Mouse (Mus musculus): ENCODE results near the gene Scrg1. TPM values are rescaled to one million over a fixed set of nuclear protein-coding genes. Genes with fewer than 3 reads are reported as not detected.
"Not testable (repeated sequence)": the region's sequence is repeated elsewhere in the genome, so short reads cannot be mapped to it uniquely, and the experiment has no call there.

The Scrg1 gene
- polyA plus RNA-seq, 1 experiment from 2014 or later, result 2.9 TPM

DNA sequence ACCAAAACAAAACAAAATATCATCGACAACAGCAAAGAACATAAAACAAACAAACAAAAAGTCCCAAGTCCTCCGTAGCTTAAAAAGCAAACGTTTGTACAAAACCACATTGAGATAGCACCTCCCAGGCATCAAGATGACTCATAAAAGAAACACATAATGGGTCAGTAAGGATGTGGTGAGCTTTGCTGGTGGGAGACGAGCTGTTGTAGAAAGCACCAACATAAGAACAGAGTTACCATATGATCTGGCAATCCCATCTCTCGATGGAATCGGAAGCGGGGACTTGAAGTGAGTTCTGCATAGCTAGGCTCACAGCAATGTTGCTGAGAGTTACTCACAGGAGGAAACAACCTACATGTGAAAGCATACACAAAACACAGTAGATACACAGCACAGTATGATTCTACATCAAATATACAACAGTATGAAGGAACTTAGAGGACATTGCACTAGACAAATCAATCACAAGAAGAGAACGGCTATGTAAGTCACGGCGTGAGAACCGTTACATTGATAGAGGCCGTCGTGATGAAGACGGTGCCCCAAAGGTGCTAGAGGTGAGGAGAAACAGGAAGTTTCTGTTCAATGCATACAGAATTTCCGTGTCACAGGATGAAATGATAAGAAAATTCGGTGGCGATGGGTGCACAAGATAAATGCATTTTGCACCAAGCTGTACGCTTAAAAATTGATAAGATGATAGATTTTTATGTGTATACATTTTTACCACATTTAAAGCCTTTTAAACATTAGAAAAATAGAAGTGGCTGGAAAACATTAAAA is 27.9 kb upstream of the Scrg1 start:
- H3K36me3 ChIP-seq (replicated peaks; ENCODE audit: control insufficient read depth, insufficient read depth, low read depth, low read length), result no peaks in the 10 kb centered on the region
- no peak overlapping the region for H3K4me3 ChIP-seq (ENCODE audit: low read depth, low read length)
- H3K4me2 ChIP-seq (ENCODE audit: low read depth, low read length), result no peak overlapping the region
- 69% methylated on average over 18 of the region's 18 CpGs for WGBS
- ATAC-seq (replicated peaks; ENCODE audit: insufficient number of reproducible peaks, low FRiP score, low TSS enrichment, low read depth) (no peak), DNase-seq (ENCODE audit: low spot score) (no peak)
- H3K27me3 ChIP-seq (ENCODE audit: control insufficient read depth, insufficient read depth, low read length), result no peaks in the 10 kb centered on the region
- no peak overlapping the region for H3K27ac ChIP-seq (replicated peaks; ENCODE audit: low read depth, low read length)
- H3K9me3 ChIP-seq (replicated peaks; ENCODE audit: control insufficient read depth, low read length), result no peaks in the 10 kb centered on the region
- no peak overlapping the region for H3K9ac ChIP-seq (replicated peaks; ENCODE audit: low read length)
- no peaks in the 10 kb centered on the region for H3K4me1 ChIP-seq (ENCODE audit: control insufficient read depth, insufficient read depth, low read length)

DNA sequence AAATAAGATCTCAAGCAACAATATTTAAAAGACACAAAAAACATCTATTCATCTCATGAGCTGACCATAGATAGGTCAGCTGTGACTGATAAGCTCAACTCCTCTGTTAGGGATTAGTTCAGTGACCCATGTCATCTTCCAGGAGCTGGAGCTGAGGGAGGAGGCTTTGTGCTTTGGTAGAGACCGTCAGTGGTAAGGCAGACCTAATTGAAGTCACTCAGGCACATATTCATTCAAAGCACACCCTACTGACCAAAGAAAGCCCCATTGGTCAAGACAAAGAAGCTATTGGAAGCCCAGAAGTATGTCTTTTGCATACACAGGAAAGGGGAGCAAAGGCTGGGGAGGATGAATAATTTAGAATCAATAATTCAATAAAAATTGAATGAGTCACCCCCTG is 27.2 kb upstream of the Scrg1 start:
- Histone ChIP-seq H3K27ac (replicated peaks; ENCODE audit: low read depth, low read length) (no peak overlapping the region), H3K9me3 (replicated peaks; ENCODE audit: control insufficient read depth, low read length) (no peaks in the 10 kb centered on the region), H3K27me3 (ENCODE audit: control insufficient read depth, insufficient read depth, low read length) (no peaks in the 10 kb centered on the region), H3K4me1 (ENCODE audit: control insufficient read depth, insufficient read depth, low read length) (no peaks in the 10 kb centered on the region), H3K36me3 (replicated peaks; ENCODE audit: control insufficient read depth, insufficient read depth, low read depth, low read length) (no peaks in the 10 kb centered on the region), H3K4me2 (ENCODE audit: low read depth, low read length) (no peak overlapping the region), H3K9ac (replicated peaks; ENCODE audit: low read length) (no peak overlapping the region), H3K4me3 (ENCODE audit: low read depth, low read length) (no peak overlapping the region)
- DNase-seq (ENCODE audit: low spot score), result no peak
- 6% methylated on average over 1 of the region's 1 CpGs for WGBS
- no peak for ATAC-seq (replicated peaks; ENCODE audit: insufficient number of reproducible peaks, low FRiP score, low TSS enrichment, low read depth)

DNA sequence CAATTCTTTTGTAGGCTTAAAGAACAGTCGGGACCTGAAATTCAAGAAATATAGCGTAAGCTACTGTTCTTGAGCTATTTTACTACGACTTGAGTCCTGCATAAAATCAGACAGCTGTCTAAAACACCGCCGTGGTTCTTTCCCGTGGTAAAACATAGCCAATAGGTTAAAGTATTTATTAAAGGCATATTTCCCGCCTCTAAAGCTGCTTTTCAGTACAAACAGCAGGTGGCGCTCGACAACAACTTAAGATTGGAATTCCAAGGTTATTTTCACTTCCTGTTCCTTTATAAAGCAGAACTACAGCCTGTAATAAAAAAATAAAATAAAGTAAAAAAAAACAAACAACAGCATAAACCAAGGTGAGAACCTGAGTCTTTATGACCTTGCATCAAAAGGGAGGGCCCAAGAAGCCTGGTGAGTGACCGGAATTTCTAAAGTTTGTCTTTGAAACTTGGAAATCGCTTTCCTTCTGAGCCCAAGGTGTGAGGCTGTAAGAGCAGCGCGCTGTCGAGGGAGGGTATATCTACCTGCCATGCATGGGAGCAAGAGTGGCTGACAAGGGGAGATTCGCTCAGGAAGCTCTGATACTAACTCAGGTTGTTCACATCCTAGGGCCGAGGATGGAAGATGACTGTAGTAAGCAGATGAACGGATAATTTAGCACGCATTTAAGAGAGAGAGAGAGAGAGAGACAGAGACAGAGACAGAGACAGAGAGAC is 26.4 kb upstream of the Scrg1 start:
- no peak overlapping the region for H3K4me3 ChIP-seq (ENCODE audit: low read depth, low read length)
- H3K36me3 ChIP-seq (replicated peaks; ENCODE audit: control insufficient read depth, insufficient read depth, low read depth, low read length), result no peaks in the 10 kb centered on the region
- H3K27ac ChIP-seq (replicated peaks; ENCODE audit: low read depth, low read length), result no peak overlapping the region
- no peaks in the 10 kb centered on the region for H3K27me3 ChIP-seq (ENCODE audit: control insufficient read depth, insufficient read depth, low read length)
- H3K9ac ChIP-seq (replicated peaks; ENCODE audit: low read length), result no peak overlapping the region
- no peak for ATAC-seq (replicated peaks; ENCODE audit: insufficient number of reproducible peaks, low FRiP score, low TSS enrichment, low read depth)
- no peaks in the 10 kb centered on the region for H3K9me3 ChIP-seq (replicated peaks; ENCODE audit: control insufficient read depth, low read length)
- peak; percentile 90 for DNase-seq (ENCODE audit: low spot score)
- H3K4me1 ChIP-seq (ENCODE audit: control insufficient read depth, insufficient read depth, low read length), result no peaks in the 10 kb centered on the region
- H3K4me2 ChIP-seq (ENCODE audit: low read depth, low read length), result no peak overlapping the region
- 38% methylated on average over 18 of the region's 18 CpGs for WGBS

DNA sequence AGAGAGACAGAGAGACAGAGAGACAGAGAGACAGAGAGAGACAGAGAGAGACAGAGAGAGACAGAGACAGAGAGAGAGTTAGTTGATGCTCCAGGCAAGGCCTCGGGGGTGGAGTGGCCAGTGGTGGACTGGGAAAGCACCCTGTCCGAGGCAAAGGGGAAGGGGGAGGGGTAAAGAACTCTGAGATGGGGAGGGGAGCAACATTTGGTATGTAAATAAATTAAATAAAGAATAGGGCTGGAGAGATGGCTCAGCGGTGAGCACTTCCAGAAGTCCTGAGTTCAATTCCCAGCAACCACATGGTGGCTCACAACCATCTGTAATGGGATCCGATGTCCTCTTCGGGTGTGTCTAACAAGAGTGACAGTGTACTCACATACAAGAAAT is 25.8 kb upstream of the Scrg1 start:
- not testable (repeated sequence) for H3K4me1 ChIP-seq (ENCODE audit: control insufficient read depth, insufficient read depth, low read length); H3K36me3 ChIP-seq (replicated peaks; ENCODE audit: control insufficient read depth, insufficient read depth, low read depth, low read length); H3K27ac ChIP-seq (replicated peaks; ENCODE audit: low read depth, low read length); H3K9ac ChIP-seq (replicated peaks; ENCODE audit: low read length); ATAC-seq (replicated peaks; ENCODE audit: insufficient number of reproducible peaks, low FRiP score, low TSS enrichment, low read depth); H3K4me3 ChIP-seq (ENCODE audit: low read depth, low read length); H3K9me3 ChIP-seq (replicated peaks; ENCODE audit: control insufficient read depth, low read length); DNase-seq (ENCODE audit: low spot score); H3K27me3 ChIP-seq (ENCODE audit: control insufficient read depth, insufficient read depth, low read length); H3K4me2 ChIP-seq (ENCODE audit: low read depth, low read length)
- 69% methylated on average over 5 of the region's 5 CpGs for WGBS

DNA sequence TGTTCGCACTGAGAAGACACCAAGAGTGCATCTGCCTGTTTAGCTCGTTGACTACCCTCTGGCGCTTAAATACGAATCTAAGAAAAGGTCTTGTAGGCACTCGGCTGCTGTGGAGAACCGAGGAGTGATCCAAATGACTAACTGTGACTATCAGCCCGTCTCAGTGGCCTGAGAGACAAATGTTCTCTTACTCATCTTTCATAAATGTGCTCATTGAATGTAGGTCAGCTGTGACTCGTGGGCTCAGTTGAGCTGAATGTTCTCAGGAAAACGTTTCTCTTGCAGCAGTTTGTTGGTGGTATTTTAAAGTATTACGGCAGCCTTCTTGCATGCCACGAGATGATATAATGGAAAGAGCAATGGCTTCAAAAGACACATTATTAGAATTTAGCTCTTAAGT is 24.8 kb upstream of the Scrg1 start:
- no peak overlapping the region for H3K4me3 ChIP-seq (ENCODE audit: low read depth, low read length)
- WGBS, result 88% methylated on average over 11 of the region's 11 CpGs
- H3K9me3 ChIP-seq (replicated peaks; ENCODE audit: control insufficient read depth, low read length), result no peaks in the 10 kb centered on the region
- DNase-seq (ENCODE audit: low spot score) (no peak), ATAC-seq (replicated peaks; ENCODE audit: insufficient number of reproducible peaks, low FRiP score, low TSS enrichment, low read depth) (no peak)
- no peak overlapping the region for H3K9ac ChIP-seq (replicated peaks; ENCODE audit: low read length)
- H3K4me2 ChIP-seq (ENCODE audit: low read depth, low read length), result no peak overlapping the region
- H3K27ac ChIP-seq (replicated peaks; ENCODE audit: low read depth, low read length), result no peak overlapping the region
- H3K4me1 ChIP-seq (ENCODE audit: control insufficient read depth, insufficient read depth, low read length), result no peaks in the 10 kb centered on the region
- no peaks in the 10 kb centered on the region for H3K36me3 ChIP-seq (replicated peaks; ENCODE audit: control insufficient read depth, insufficient read depth, low read depth, low read length)
- no peaks in the 10 kb centered on the region for H3K27me3 ChIP-seq (ENCODE audit: control insufficient read depth, insufficient read depth, low read length)

DNA sequence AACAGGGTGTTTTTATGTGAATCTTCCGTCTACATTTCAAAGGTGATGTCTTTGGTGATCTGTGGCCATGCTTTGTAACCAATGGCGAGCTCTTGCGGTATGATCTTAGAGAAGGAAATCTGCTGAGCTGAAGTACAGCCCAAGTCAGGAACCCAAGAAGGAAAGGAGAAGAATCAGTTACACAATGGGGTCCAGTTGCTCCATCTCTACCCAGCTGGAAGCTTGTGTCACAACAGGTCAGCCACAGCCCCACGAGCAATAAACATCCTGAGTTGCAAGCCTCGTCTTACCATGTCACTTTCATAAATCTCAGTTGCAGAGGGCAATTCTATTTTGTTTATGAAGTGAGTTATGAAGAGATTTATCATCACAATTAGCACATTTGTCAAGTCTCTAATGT is 22.9 kb upstream of the Scrg1 start:
- no peaks in the 10 kb centered on the region for H3K36me3 ChIP-seq (replicated peaks; ENCODE audit: control insufficient read depth, insufficient read depth, low read depth, low read length)
- no peak overlapping the region for H3K27ac ChIP-seq (replicated peaks; ENCODE audit: low read depth, low read length)
- H3K9me3 ChIP-seq (replicated peaks; ENCODE audit: control insufficient read depth, low read length), result no peaks in the 10 kb centered on the region
- ATAC-seq (replicated peaks; ENCODE audit: insufficient number of reproducible peaks, low FRiP score, low TSS enrichment, low read depth) (no peak), DNase-seq (ENCODE audit: low spot score) (no peak)
- 88% methylated on average over 5 of the region's 5 CpGs for WGBS
- no peak overlapping the region for H3K4me3 ChIP-seq (ENCODE audit: low read depth, low read length)
- H3K9ac ChIP-seq (replicated peaks; ENCODE audit: low read length), result no peak overlapping the region
- no peak overlapping the region for H3K4me2 ChIP-seq (ENCODE audit: low read depth, low read length)
- no peaks in the 10 kb centered on the region for H3K4me1 ChIP-seq (ENCODE audit: control insufficient read depth, insufficient read depth, low read length)
- no peaks in the 10 kb centered on the region for H3K27me3 ChIP-seq (ENCODE audit: control insufficient read depth, insufficient read depth, low read length)

DNA sequence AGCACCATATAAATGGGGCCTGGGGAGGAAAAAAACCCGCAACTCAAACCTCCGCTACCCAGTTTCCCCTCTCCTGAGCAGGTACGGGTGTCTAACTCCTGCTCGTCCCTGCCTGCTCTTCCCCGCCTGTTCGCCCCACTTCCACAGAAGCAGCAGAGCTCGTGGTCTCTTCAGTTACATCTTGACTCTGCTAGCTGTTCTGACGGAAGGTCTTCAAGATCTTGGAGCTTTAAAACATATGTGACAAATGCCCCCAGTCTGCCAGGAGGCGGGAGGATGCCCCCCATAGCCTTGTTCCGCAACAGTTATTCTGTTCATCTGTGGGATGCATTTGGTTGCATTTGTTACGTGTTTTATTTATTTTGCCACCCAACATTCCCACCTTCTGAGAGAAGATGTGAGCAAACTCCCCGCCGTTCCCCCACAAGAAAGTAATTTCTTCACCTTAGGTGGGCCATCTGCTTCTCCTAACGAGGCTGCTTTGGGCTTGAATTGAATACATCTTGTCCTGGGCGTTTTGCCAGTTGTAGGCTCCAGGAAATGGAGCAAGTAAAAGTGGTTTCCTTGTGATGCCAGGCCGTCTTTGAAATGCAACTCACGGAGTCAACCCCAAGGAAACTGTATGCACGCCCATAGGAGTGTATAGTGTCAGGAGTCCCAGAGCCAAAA is 19.8 kb upstream of the Scrg1 start:
- Histone ChIP-seq H3K36me3 (replicated peaks; ENCODE audit: control insufficient read depth, insufficient read depth, low read depth, low read length) (no peaks in the 10 kb centered on the region), H3K4me1 (ENCODE audit: control insufficient read depth, insufficient read depth, low read length) (no peaks in the 10 kb centered on the region), H3K4me2 (ENCODE audit: low read depth, low read length) (no peak overlapping the region), H3K27me3 (ENCODE audit: control insufficient read depth, insufficient read depth, low read length) (no peaks in the 10 kb centered on the region), H3K27ac (replicated peaks; ENCODE audit: low read depth, low read length) (no peak overlapping the region), H3K9me3 (replicated peaks; ENCODE audit: control insufficient read depth, low read length) (no peaks in the 10 kb centered on the region), H3K9ac (replicated peaks; ENCODE audit: low read length) (no peak overlapping the region), H3K4me3 (ENCODE audit: low read depth, low read length) (no peak overlapping the region)
- 66% methylated on average over 18 of the region's 18 CpGs for WGBS
- ATAC-seq (replicated peaks; ENCODE audit: insufficient number of reproducible peaks, low FRiP score, low TSS enrichment, low read depth) (no peak), DNase-seq (ENCODE audit: low spot score) (no peak)

DNA sequence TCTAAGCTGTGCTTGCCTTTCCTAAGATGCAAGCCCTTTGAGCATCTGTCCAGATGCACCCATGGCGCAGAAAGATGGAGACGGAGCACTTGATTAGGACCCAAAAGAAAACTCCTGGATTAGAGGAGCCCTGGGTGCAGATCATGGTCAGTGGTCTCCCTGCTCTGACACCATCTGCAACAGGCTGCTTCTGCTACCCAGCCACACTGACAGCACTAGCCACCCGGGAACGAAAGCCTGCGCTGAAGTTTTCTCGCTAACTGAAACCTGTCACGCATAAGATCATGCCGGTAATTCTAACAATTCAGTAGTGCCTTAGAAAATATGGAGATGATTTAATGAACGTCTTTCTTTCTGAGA is 19.3 kb upstream of the Scrg1 start:
- no peaks in the 10 kb centered on the region for H3K27me3 ChIP-seq (ENCODE audit: control insufficient read depth, insufficient read depth, low read length)
- no peak overlapping the region for H3K9ac ChIP-seq (replicated peaks; ENCODE audit: low read length)
- no peak for DNase-seq (ENCODE audit: low spot score)
- no peak overlapping the region for H3K4me2 ChIP-seq (ENCODE audit: low read depth, low read length)
- no peak overlapping the region for H3K4me3 ChIP-seq (ENCODE audit: low read depth, low read length)
- ATAC-seq (replicated peaks; ENCODE audit: insufficient number of reproducible peaks, low FRiP score, low TSS enrichment, low read depth), result no peak
- no peaks in the 10 kb centered on the region for H3K36me3 ChIP-seq (replicated peaks; ENCODE audit: control insufficient read depth, insufficient read depth, low read depth, low read length)
- H3K4me1 ChIP-seq (ENCODE audit: control insufficient read depth, insufficient read depth, low read length), result no peaks in the 10 kb centered on the region
- 81% methylated on average over 9 of the region's 9 CpGs for WGBS
- H3K9me3 ChIP-seq (replicated peaks; ENCODE audit: control insufficient read depth, low read length), result no peaks in the 10 kb centered on the region
- H3K27ac ChIP-seq (replicated peaks; ENCODE audit: low read depth, low read length), result no peak overlapping the region
